ENCODE assay signal across 9 mouse cellular contexts in genomic region chr1:36263833-36264488, GRCm38 (mm10). TPM values are rescaled to one million over a fixed set of nuclear protein-coding genes. Genes with fewer than 3 reads are reported as not detected.
A peak's percentile ranks its signal among the peaks of the same experiment; 100 is the strongest.
DNase-seq lines count a peak whose midpoint lies in the region; ATAC-seq and TF ChIP-seq lines count a peak whose summit lies in the region.
"Had no signal": no experiment of that assay in that cellular context is flagged by ENCODE, and none has a peak within 500 bp of the region (broad histone marks: within the 10 kb centered on the region; RNA-seq: fewer than 3 reads in every experiment).

No protein-coding gene starts in this region.

- no peak for TF ChIP-seq CTCF in G1E (IDR thresholded peaks at IDR 0.05; ENCODE audit: low read depth, low read length)
- no peak for TF ChIP-seq CTCF in midbrain, postnatal 0 days (IDR thresholded peaks at IDR 0.05)

- H3K9me3 ChIP-seq in G1E (replicated peaks), result peaks cover 4% of the 10 kb centered on the region
- no peaks in the 10 kb centered on the region for H3K9me3 ChIP-seq in liver, embryonic 16.5 days (replicated peaks; ENCODE audit: control insufficient read depth, low read length)
- H3K9me3 ChIP-seq in midbrain, postnatal 0 days (ENCODE audit: low read length), result no peaks in the 10 kb centered on the region

- WGBS in liver, embryonic 16.5 days (ENCODE audit: insufficient replicate concordance), result 13% methylated on average over 13 of the region's 13 CpGs
- 74% methylated on average over 13 of the region's 13 CpGs for WGBS in midbrain, postnatal 0 days

- no peaks in the 10 kb centered on the region for H3K27me3 ChIP-seq in G1E (ENCODE audit: insufficient read depth, low read length)
- no peaks in the 10 kb centered on the region for H3K27me3 ChIP-seq in liver, embryonic 16.5 days (ENCODE audit: control insufficient read depth, insufficient read depth, low read depth, low read length)
- no peaks in the 10 kb centered on the region for H3K27me3 ChIP-seq in splenic B cell, adult 2 months (ENCODE audit: control insufficient read depth, insufficient read depth, low read length, poor library complexity, severe bottlenecking)
- H3K27me3 ChIP-seq in midbrain, postnatal 0 days (ENCODE audit: insufficient read depth, low read length), result no peaks in the 10 kb centered on the region

- H3K4me1 ChIP-seq in G1E (ENCODE audit: insufficient read depth, low read depth, low read length), result peaks cover 84% of the 10 kb centered on the region
- peaks cover 12% of the 10 kb centered on the region for H3K4me1 ChIP-seq in brown adipose tissue, adult 24 weeks (ENCODE audit: control insufficient read depth, insufficient read depth, insufficient read length, low read length)
- peaks cover 2% of the 10 kb centered on the region; the same call in 1 of the 2 replicates for H3K4me1 ChIP-seq in liver, embryonic 16.5 days (ENCODE audit: control insufficient read depth, low read depth, low read length)
- no peaks in the 10 kb centered on the region for H3K4me1 ChIP-seq in midbrain, postnatal 0 days (ENCODE audit: insufficient read depth, low read length)

- peak overlapping the region; percentile 91 for H3K27ac ChIP-seq in brown adipose tissue, adult 24 weeks (replicated peaks; ENCODE audit: low read depth, low read length)
- peak overlapping the region; percentile 81 for H3K27ac ChIP-seq in liver, embryonic 16.5 days (ENCODE audit: low read length)
- no peak overlapping the region for H3K27ac ChIP-seq in midbrain, postnatal 0 days (ENCODE audit: low read depth, low read length)

- H3K36me3 ChIP-seq in G1E (replicated peaks), result peaks cover 33% of the 10 kb centered on the region
- no peaks in the 10 kb centered on the region for H3K36me3 ChIP-seq in liver, embryonic 16.5 days (ENCODE audit: control insufficient read depth, insufficient read depth)
- H3K36me3 ChIP-seq in splenic B cell, adult 2 months (ENCODE audit: control insufficient read depth, insufficient read depth, low read length, poor library complexity, severe bottlenecking), result peaks cover 4% of the 10 kb centered on the region
- H3K36me3 ChIP-seq in midbrain, postnatal 0 days (ENCODE audit: insufficient read depth, low read length), result no peaks in the 10 kb centered on the region

- ATAC-seq in G1E (ENCODE audit: extremely low read depth, insufficient number of reproducible peaks, low FRiP score, poor library complexity, severe bottlenecking), result peak; percentile 86
- ATAC-seq in liver, embryonic 16.5 days (ENCODE audit: low read depth), result no peak
- ATAC-seq in midbrain, postnatal 0 days (ENCODE audit: low FRiP score), result no peak

- H3K9ac ChIP-seq in liver, embryonic 16.5 days (ENCODE audit: low read depth, low read length), result no peak overlapping the region
- H3K9ac ChIP-seq in midbrain, postnatal 0 days (replicated peaks; ENCODE audit: low read length, poor library complexity, severe bottlenecking), result no peak overlapping the region

- peak overlapping the region; percentile 38 for H3K4me2 ChIP-seq in liver, embryonic 16.5 days (ENCODE audit: low read depth, low read length)
- H3K4me2 ChIP-seq in midbrain, postnatal 0 days (ENCODE audit: low read depth, low read length, poor library complexity, severe bottlenecking), result no peak overlapping the region

- peak overlapping the region; percentile 58; the same call in 1 of the 2 replicates for H3K4me3 ChIP-seq in G1E (ENCODE audit: low read depth, low read length)
- H3K4me3 ChIP-seq in brown adipose tissue, adult 24 weeks (ENCODE audit: insufficient read depth, low read depth, low read length), result peak overlapping the region; percentile 40
- no peak overlapping the region for H3K4me3 ChIP-seq in liver, embryonic 16.5 days (ENCODE audit: low read depth, low read length)
- no peak overlapping the region for H3K4me3 ChIP-seq in midbrain, postnatal 0 days (ENCODE audit: low read depth, low read length)
- H3K4me3 ChIP-seq: erythroblast, embryonic 14.5 days had no signal

- DNase-seq in G1E (ENCODE audit: low spot score), result peak; percentile 68
- peak; percentile 91 for DNase-seq in induced T-regulatory cell, adult 2 months (ENCODE audit: low read depth)
- DNase-seq in splenic B cell, adult 2 months (ENCODE audit: low read depth, low spot score), result peak; percentile 86
- no peak for DNase-seq in midbrain, postnatal 0 days (ENCODE audit: low spot score)
- no peak for DNase-seq in right cerebral cortex, adult 2 months (ENCODE audit: low spot score in 2 of 2)
- no peak for DNase-seq in neural tube, embryonic 10.5 days (ENCODE audit: extremely low spot score, low spot score)

RNA-seq across cellular contexts. Expression of gene Neurl3, which starts 10.5 kb away (rescaled TPM):
- total RNA-seq in G1E (2014; fragmentation: Nextera tagmentation), result 140 and 142 TPM in 2 replicates
- 91.7 and 120 TPM in 2 replicates for total RNA-seq in G1E (2017)
- 35.1 and 38.7 TPM in 2 replicates for polyA plus RNA-seq in G1E (2012)
- polyA plus RNA-seq in brown adipose tissue, adult 24 weeks (2012; ENCODE audit: insufficient read depth, insufficient read length, missing spikeins), result 2.0 and 2.5 TPM in 2 replicates
- polyA plus RNA-seq in liver, embryonic 16.5 days (2015; fragmentation: Nextera tagmentation; extraction: Ambion mirVana), result 3.1 and 3.4 TPM in 2 replicates
- 0.66 and 1.0 TPM in 2 replicates for total RNA-seq in midbrain, postnatal 0 days (2014; rRNA removed)
- polyA plus RNA-seq in midbrain, postnatal 0 days (2015; fragmentation: Nextera tagmentation; extraction: Ambion mirVana), result 2.3 and 2.4 TPM in 2 replicates

RNA-seq across cellular contexts. Expression of gene Uggt1, which starts 19.4 kb away (rescaled TPM):
- total RNA-seq in G1E (2014; fragmentation: Nextera tagmentation), result 97.4 and 117 TPM in 2 replicates
- 96.4 and 97.8 TPM in 2 replicates for total RNA-seq in G1E (2017)
- polyA plus RNA-seq in G1E (2012), result 10.4 and 12.2 TPM in 2 replicates
- 11.0 and 11.6 TPM in 2 replicates for polyA plus RNA-seq in brown adipose tissue, adult 24 weeks (2012; ENCODE audit: insufficient read depth, insufficient read length, missing spikeins)
- 19.6 and 19.8 TPM in 2 replicates for polyA plus RNA-seq in liver, embryonic 16.5 days (2015; fragmentation: Nextera tagmentation; extraction: Ambion mirVana)
- total RNA-seq in midbrain, postnatal 0 days (2014; rRNA removed), result 48.3 and 50.6 TPM in 2 replicates
- polyA plus RNA-seq in midbrain, postnatal 0 days (2015; fragmentation: Nextera tagmentation; extraction: Ambion mirVana), result 22.1 and 23.8 TPM in 2 replicates

RNA-seq across cellular contexts. Expression of gene Arid5a, which starts 43.6 kb away (rescaled TPM):
- total RNA-seq in G1E (2014; fragmentation: Nextera tagmentation), result 5.5 and 8.7 TPM in 2 replicates
- 8.2 and 8.4 TPM in 2 replicates for total RNA-seq in G1E (2017)
- 32.1 and 33.6 TPM in 2 replicates for polyA plus RNA-seq in G1E (2012)
- 1.3 and 4.0 TPM in 2 replicates for polyA plus RNA-seq in brown adipose tissue, adult 24 weeks (2012; ENCODE audit: insufficient read depth, insufficient read length, missing spikeins)
- 3.6 and 4.9 TPM in 2 replicates for polyA plus RNA-seq in liver, embryonic 16.5 days (2015; fragmentation: Nextera tagmentation; extraction: Ambion mirVana)
- total RNA-seq in midbrain, postnatal 0 days (2014; rRNA removed), result 3.9 and 5.4 TPM in 2 replicates
- polyA plus RNA-seq in midbrain, postnatal 0 days (2015; fragmentation: Nextera tagmentation; extraction: Ambion mirVana), result 3.1 and 3.4 TPM in 2 replicates

Comparison
In these comparisons a context has a peak if more than half of its experiments do, and no peak if none do; other contexts are left out.
1. DNase-seq: peak in G1E (single experiment), induced T-regulatory cell, adult 2 months (single experiment) and splenic B cell, adult 2 months (single experiment); none in midbrain, postnatal 0 days (single experiment), right cerebral cortex, adult 2 months (0 of 2) and neural tube, embryonic 10.5 days (single experiment).
2. H3K4me3 ChIP-seq: peak in G1E (single experiment) and brown adipose tissue, adult 24 weeks (single experiment); none in liver, embryonic 16.5 days (single experiment) and midbrain, postnatal 0 days (single experiment).